Mouse (Mus musculus) erythroblast, embryonic 14.5 days (primary cell): ENCODE measurements around the gene Nnmt. TPM values are rescaled to one million over a fixed set of nuclear protein-coding genes. Genes with fewer than 3 reads are reported as not detected.

Experiments
- H3K27me3 ChIP-seq: 2 replicates; pipeline ENCODE4 v1.6.1; 2012; ENCODE audit warnings: inconsistent platforms; ENCODE audit not compliant: control insufficient read depth
- H3K36me3 ChIP-seq: 2 replicates; pipeline ENCODE4 v1.6.1; 2012; ENCODE audit warnings: mild to moderate bottlenecking, inconsistent platforms; ENCODE audit not compliant: control insufficient read depth
- H3K4me1 ChIP-seq: 2 replicates; pipeline ENCODE4 v1.6.1; 2012; ENCODE audit warnings: inconsistent platforms; ENCODE audit not compliant: control insufficient read depth
- H3K4me3 ChIP-seq: replicated peaks from 2 replicates; pipeline ENCODE3; 2012; ENCODE audit warnings: moderate library complexity, mild to moderate bottlenecking, inconsistent platforms
- H3K9me3 ChIP-seq: 2 replicates; pipeline ENCODE4 v1.6.1; 2012; ENCODE audit warnings: low read length, inconsistent platforms, mixed read lengths; ENCODE audit not compliant: control insufficient read depth
- GATA1 ChIP-seq: IDR thresholded peaks from 2 replicates; pipeline ENCODE4 v1.6.1; 2012; ENCODE audit warnings: low read length, inconsistent platforms, mixed read lengths
- TAL1 ChIP-seq: IDR thresholded peaks from 3 replicates; pipeline ENCODE4 v1.6.1; 2012; ENCODE audit warnings: low read length, inconsistent platforms, mixed read lengths
- polyA plus RNA-seq: library from polyadenylated mRNA; stranded (reverse); fragments of >175 nt; gene quantifications from 2 replicates; pipeline ENCODE4 v1.2.3, GENCODE M21; 2012

Gene Nnmt
- polyA plus RNA-seq, 1 experiment = not detected

DNA sequence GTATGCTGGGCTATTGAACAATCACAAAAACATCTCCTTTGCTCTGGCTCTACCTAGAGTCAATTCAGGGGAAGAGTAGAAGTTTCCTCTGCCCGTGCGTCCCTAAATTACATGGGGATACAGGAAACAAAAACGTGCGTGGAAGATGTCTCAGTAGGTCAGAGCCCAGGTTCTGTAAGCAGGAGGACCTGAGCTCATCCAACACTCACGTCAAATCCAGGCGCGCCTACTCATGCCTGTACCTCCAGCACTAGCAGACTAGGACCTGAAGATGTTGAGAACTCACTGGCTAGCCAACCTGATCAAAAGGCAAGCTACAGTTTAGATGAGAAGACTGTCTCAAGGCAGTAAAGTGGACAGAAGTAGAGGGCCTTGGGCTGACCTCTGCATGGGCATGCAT lies 32.2 kb upstream of the Nnmt start:
- Histone ChIP-seq H3K27me3 (peaks cover 11% of the 10 kb centered on the region; the same call in 1 of the 2 replicates), H3K4me1 (no peaks in the 10 kb centered on the region), H3K9me3 (no peaks in the 10 kb centered on the region), H3K36me3 (no peaks in the 10 kb centered on the region), H3K4me3 (no peak overlapping the region)
- TF ChIP-seq TAL1 (no peak), GATA1 (no peak)

DNA sequence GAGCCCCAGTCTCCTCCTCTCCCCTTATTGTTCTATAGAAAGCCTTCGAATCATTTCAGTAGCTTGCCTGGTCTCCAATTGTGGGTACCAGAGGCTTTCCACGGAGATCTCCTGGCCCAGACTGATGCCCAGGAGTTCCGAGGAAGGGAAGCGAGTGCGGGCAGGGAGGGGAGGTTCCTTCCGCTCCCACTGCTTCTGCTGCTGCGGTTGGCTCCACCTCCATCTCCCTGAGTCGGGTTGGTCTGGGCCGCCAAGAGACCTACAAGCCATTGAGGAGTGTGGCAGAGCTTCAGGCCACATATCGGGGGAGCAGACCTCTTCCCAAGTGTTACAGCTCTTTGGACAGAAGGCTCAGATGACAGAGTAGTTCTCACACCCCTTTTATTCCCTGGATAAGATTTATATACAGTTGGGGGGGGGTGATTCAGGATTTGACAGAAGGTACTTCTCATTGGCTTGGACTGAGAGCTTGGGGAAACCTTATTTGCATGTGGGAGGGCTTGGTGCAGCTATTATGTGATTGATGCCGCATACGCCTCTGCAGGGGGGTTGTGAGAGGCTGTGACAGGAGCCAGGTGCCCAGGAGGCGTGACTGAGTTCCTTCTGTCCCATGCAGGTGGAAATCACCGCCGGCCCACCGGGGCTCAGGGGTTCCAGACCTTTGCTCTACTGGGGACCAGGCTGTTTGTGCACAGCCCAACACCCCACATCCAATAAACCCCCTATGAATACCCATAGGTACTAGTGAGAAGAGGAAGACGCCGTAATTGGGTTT lies 30.8 kb upstream of the Nnmt start:
- TF ChIP-seq TAL1 (no peak), GATA1 (no peak)
- H3K9me3 ChIP-seq = no peaks in the 10 kb centered on the region
- H3K4me1 ChIP-seq = no peaks in the 10 kb centered on the region
- H3K4me3 ChIP-seq = no peak overlapping the region
- peaks cover 11% of the 10 kb centered on the region; the same call in 1 of the 2 replicates for H3K27me3 ChIP-seq
- no peaks in the 10 kb centered on the region for H3K36me3 ChIP-seq

DNA sequence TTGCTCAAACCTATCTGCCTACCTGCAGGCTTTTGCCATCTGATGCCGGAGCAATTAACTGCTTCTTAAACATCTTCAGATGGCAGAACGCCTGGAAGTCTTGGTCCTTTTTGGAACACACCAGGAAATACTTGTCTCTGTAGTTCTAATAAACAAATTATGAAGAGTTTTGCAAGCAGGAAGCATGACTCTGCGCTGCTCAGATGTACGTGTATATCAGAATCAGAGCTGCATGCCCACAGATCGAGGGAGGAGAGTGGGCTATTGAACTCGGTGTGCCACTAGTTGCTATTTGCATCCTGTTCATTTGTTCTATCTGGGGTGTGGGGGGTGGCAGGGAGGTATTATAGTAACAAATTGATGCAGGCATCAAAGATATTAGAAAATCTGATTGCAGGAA lies 28.2 kb upstream of the Nnmt start:
- H3K9me3 ChIP-seq = no peaks in the 10 kb centered on the region
- H3K4me1 ChIP-seq = no peaks in the 10 kb centered on the region
- no peak overlapping the region for H3K4me3 ChIP-seq
- H3K27me3 ChIP-seq = peaks cover 8% of the 10 kb centered on the region; the same call in 1 of the 2 replicates
- no peak for TF ChIP-seq GATA1
- no peak for TF ChIP-seq TAL1
- no peaks in the 10 kb centered on the region for H3K36me3 ChIP-seq

GRCm38 (mm10) chr9:48619268-48619667 lies 14.3 kb upstream of the Nnmt start:
- no peaks in the 10 kb centered on the region for H3K36me3 ChIP-seq

DNA sequence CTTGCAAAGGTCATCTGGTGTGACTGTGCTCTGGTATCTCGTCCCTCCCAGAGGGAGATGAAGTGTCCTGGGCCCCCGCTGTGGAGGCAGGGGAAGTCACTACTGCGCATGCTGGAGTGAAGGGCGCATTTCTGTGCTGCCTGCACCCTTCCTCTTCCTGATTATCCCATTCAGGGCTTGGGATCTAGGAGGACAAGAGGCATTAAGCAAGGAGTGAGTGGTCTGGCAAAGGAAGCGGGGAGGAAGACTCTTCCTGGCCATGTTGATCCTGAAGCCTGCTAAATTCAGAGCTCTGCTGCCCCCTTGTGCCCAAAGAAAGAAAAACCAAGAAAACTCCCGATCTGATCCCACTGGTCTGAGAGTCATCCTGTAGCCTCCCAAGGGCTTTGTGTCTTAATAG lies 13.6 kb upstream of the Nnmt start:
- H3K36me3 ChIP-seq = no peaks in the 10 kb centered on the region
- H3K9me3 ChIP-seq = no peaks in the 10 kb centered on the region
- TF ChIP-seq GATA1 (no peak), TAL1 (no peak)
- no peaks in the 10 kb centered on the region for H3K4me1 ChIP-seq
- H3K27me3 ChIP-seq = no peaks in the 10 kb centered on the region
- no peak overlapping the region for H3K4me3 ChIP-seq

More at GRCm38 (mm10) chr9:48619268-48619667, 14.3 kb upstream of the Nnmt start:
- Histone ChIP-seq H3K27me3 (no peaks in the 10 kb centered on the region), H3K4me3 (no peak overlapping the region), H3K4me1 (no peaks in the 10 kb centered on the region), H3K9me3 (no peaks in the 10 kb centered on the region)
- no peak for TF ChIP-seq TAL1
- TF ChIP-seq GATA1 = no peak

- TF ChIP-seq GATA1 = no peak
- TF ChIP-seq TAL1 = no peak
These were observed 13.2 kb upstream of the Nnmt start for GRCm38 (mm10) chr9:48618111-48618510.

GRCm38 (mm10) chr9:48617511-48618010 lies 12.6 kb upstream of the Nnmt start:
- Histone ChIP-seq H3K9me3 (no peaks in the 10 kb centered on the region), H3K27me3 (no peaks in the 10 kb centered on the region), H3K4me3 (no peak overlapping the region), H3K4me1 (no peaks in the 10 kb centered on the region), H3K36me3 (no peaks in the 10 kb centered on the region)
- no peak for TF ChIP-seq GATA1
- TF ChIP-seq TAL1 = no peak

More at GRCm38 (mm10) chr9:48618111-48618510, 13.2 kb upstream of the Nnmt start:
- Histone ChIP-seq H3K9me3 (no peaks in the 10 kb centered on the region), H3K36me3 (no peaks in the 10 kb centered on the region), H3K27me3 (no peaks in the 10 kb centered on the region), H3K4me3 (no peak overlapping the region), H3K4me1 (no peaks in the 10 kb centered on the region)

DNA sequence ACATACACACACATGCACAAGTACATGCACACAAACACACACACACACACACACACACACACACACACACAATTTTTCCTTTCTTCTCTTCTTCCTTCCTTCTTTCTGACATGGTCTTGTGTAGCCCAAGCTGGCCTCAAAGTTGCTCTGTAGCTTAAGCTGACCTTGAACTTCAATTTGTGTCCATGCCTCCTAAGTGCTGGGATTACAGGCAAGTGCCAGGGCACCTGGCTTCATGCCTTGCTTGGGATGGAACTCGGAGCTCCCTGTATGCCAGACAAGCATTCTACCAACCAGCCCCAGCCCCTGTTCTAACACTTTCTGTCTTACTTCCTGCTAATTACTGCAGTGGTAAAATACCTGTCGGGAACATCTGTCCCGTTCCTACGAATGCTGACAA lies 8.3 kb upstream of the Nnmt start:
- Histone ChIP-seq H3K4me1 (no peaks in the 10 kb centered on the region), H3K27me3 (no peaks in the 10 kb centered on the region), H3K9me3 (no peaks in the 10 kb centered on the region), H3K4me3 (no peak overlapping the region), H3K36me3 (no peaks in the 10 kb centered on the region)
- no peak for TF ChIP-seq TAL1

DNA sequence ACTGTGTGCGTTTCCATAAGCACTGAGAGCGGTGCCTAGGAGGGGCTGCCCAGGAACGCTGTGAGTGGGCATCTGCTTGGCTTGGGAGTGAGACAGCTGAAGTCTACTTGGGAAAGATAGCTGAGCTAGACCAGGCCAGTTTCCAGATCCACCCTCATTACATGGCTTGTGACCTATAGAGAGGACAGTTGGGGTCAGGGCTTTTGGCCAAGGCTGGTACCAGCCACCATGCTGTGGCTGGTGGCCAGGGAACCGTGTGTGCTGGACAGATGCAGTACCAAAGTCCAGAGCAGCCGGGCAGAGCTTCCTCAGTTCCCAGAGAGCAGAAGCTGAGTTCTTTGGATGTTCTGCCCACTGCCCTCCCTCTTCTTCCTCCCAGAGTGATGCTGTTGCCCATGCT lies 7.6 kb upstream of the Nnmt start:
- H3K9me3 ChIP-seq = no peaks in the 10 kb centered on the region
- no peak overlapping the region for H3K4me3 ChIP-seq
- no peak for TF ChIP-seq TAL1
- TF ChIP-seq GATA1 = no peak
- no peaks in the 10 kb centered on the region for H3K36me3 ChIP-seq
- no peaks in the 10 kb centered on the region for H3K27me3 ChIP-seq
- H3K4me1 ChIP-seq = no peaks in the 10 kb centered on the region
